ENCODE assay signal across 8 mouse cellular contexts in the genomic region with DNA sequence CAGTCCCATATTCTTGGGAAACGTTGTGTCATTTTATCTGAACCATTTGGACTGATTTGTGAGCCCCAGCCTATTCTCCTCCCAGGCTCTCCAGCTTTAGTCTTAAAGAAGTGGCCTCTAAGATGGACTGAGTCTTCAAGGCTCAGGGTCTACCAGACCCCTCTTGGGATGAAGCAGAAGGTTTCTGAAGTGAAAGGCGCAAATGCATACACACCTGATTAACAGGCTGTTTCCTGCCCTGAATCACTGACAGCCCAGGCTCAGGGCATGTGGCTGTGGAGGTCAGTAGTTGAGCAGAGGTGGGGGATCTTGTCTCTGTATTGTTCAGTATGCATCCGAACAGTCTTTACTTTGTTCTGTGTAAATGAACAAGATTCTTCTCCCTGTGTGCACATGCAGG. TPM values are rescaled to one million over a fixed set of nuclear protein-coding genes. Genes with fewer than 3 reads are reported as not detected.
DNase-seq lines count a peak whose midpoint lies in the region; ATAC-seq and TF ChIP-seq lines count a peak whose summit lies in the region.

No protein-coding gene starts in this region.

- H3K79me2 ChIP-seq in heart, adult 2 months (replicated peaks; ENCODE audit: control insufficient read depth, insufficient read depth, low read length) = no peaks in the 10 kb centered on the region

- WGBS in heart, embryonic 13.5 days = 71% methylated on average over 3 of the region's 3 CpGs
- 58% methylated on average over 3 of the region's 3 CpGs for WGBS in heart, adult 2 months
- WGBS in hindbrain, embryonic 12.5 days = 87% methylated on average over 3 of the region's 3 CpGs
- WGBS in midbrain, embryonic 12.5 days = 81% methylated on average over 3 of the region's 3 CpGs

- TF ChIP-seq POLR2A in heart, adult 2 months (IDR thresholded peaks at IDR 0.05; ENCODE audit: insufficient read depth, low read depth, low read length) = no peak

- H3K36me3 ChIP-seq in heart, embryonic 13.5 days = peaks cover 26% of the 10 kb centered on the region
- H3K36me3 ChIP-seq in heart, adult 2 months (ENCODE audit: control insufficient read depth, insufficient read depth, low read length) = no peaks in the 10 kb centered on the region
- H3K36me3 ChIP-seq in hindbrain, embryonic 12.5 days = peaks cover 16% of the 10 kb centered on the region
- peaks cover 24% of the 10 kb centered on the region for H3K36me3 ChIP-seq in midbrain, embryonic 12.5 days

- no peaks in the 10 kb centered on the region for H3K9me3 ChIP-seq in heart, embryonic 13.5 days
- no peaks in the 10 kb centered on the region for H3K9me3 ChIP-seq in hindbrain, embryonic 12.5 days (replicated peaks)
- H3K9me3 ChIP-seq in midbrain, embryonic 12.5 days = no peaks in the 10 kb centered on the region

- ATAC-seq in heart, embryonic 13.5 days (ENCODE audit: extremely low read depth, insufficient number of reproducible peaks, low FRiP score, low TSS enrichment) = no peak
- 0 out of 2 replicates have a peak, but pooled peaks have one; percentile 2 for ATAC-seq in hindbrain, embryonic 12.5 days (ENCODE audit: low FRiP score)
- ATAC-seq in midbrain, embryonic 12.5 days (ENCODE audit: low FRiP score, low read depth) = no peak
- no peak for ATAC-seq in inflammation-experienced regulatory T-cells, adult 6 months

- no peak for TF ChIP-seq EP300 in heart, adult 2 months (IDR thresholded peaks at IDR 0.05; ENCODE audit: insufficient read depth, low read depth, low read length)

- peak overlapping the region; percentile 88 for H3K4me3 ChIP-seq in heart, embryonic 13.5 days
- no peak overlapping the region for H3K4me3 ChIP-seq in heart, adult 2 months
- peak overlapping the region; percentile 100; the same call in 1 of the 2 replicates for H3K4me3 ChIP-seq in hindbrain, embryonic 12.5 days
- peak overlapping the region; percentile 75 for H3K4me3 ChIP-seq in midbrain, embryonic 12.5 days

- H3K4me2 ChIP-seq in heart, embryonic 13.5 days = peak overlapping the region; percentile 91
- peak overlapping the region; percentile 87 for H3K4me2 ChIP-seq in hindbrain, embryonic 12.5 days (replicated peaks)
- H3K4me2 ChIP-seq in midbrain, embryonic 12.5 days (replicated peaks) = peak overlapping the region; percentile 87

- DNase-seq in heart, adult 2 months = no peak
- peak; percentile 40 for DNase-seq in ES-CJ7 (ENCODE audit: low read depth, low spot score)
- no peak for DNase-seq in thymus, adult 18-20 months
- no peak for DNase-seq in cerebellum, postnatal 36 days

- intact Hi-C loops in heart, adult 2 months (cut with DNase I) = no loop called here

- H3K4me1 ChIP-seq in heart, embryonic 13.5 days = peaks cover 34% of the 10 kb centered on the region
- peaks cover 4% of the 10 kb centered on the region for H3K4me1 ChIP-seq in heart, adult 2 months (ENCODE audit: control insufficient read depth, insufficient read depth, low read length)
- peaks cover 14% of the 10 kb centered on the region for H3K4me1 ChIP-seq in hindbrain, embryonic 12.5 days
- H3K4me1 ChIP-seq in midbrain, embryonic 12.5 days = peaks cover 21% of the 10 kb centered on the region

- 0 out of 2 replicates have a peak overlapping the region, but pooled peaks have one; percentile 10 for H3K27ac ChIP-seq in heart, embryonic 13.5 days (replicated peaks)
- no peak overlapping the region for H3K27ac ChIP-seq in heart, adult 2 months
- no peak overlapping the region for H3K27ac ChIP-seq in hindbrain, embryonic 12.5 days
- no peak overlapping the region for H3K27ac ChIP-seq in midbrain, embryonic 12.5 days (replicated peaks)

- no peaks in the 10 kb centered on the region for H3K27me3 ChIP-seq in heart, embryonic 13.5 days (replicated peaks)
- no peaks in the 10 kb centered on the region for H3K27me3 ChIP-seq in heart, adult 2 months (ENCODE audit: control insufficient read depth, insufficient read depth, low read length)
- H3K27me3 ChIP-seq in hindbrain, embryonic 12.5 days = no peaks in the 10 kb centered on the region
- H3K27me3 ChIP-seq in midbrain, embryonic 12.5 days = peaks cover 3% of the 10 kb centered on the region; the same call in 1 of the 2 replicates

- no peak for TF ChIP-seq CTCF in heart, adult 2 months (IDR thresholded peaks at IDR 0.05)

- peak overlapping the region; percentile 100; the same call in 1 of the 2 replicates for H3K9ac ChIP-seq in heart, embryonic 13.5 days
- H3K9ac ChIP-seq in heart, adult 2 months (ENCODE audit: low read depth, low read length) = no peak overlapping the region
- no peak overlapping the region for H3K9ac ChIP-seq in hindbrain, embryonic 12.5 days
- H3K9ac ChIP-seq in midbrain, embryonic 12.5 days (replicated peaks) = 0 out of 2 replicates have a peak overlapping the region, but pooled peaks have one; percentile 87

RNA-seq across cellular contexts. Expression of a gene that starts 0.9 kb away (rescaled TPM):
- 81.5 and 87.5 TPM in 2 replicates for polyA plus RNA-seq in heart, embryonic 13.5 days (2015; fragmentation: Nextera tagmentation; extraction: Ambion mirVana)
- 10 to 100 TPM; 35.1 to 41.7 TPM for total RNA-seq in heart, adult 2 months (2021)
- 19.3 and 40.8 TPM in 2 replicates for polyA plus RNA-seq in heart, adult 2 months (2012; rRNA removed)
- polyA plus RNA-seq in hindbrain, embryonic 12.5 days (2016; fragmentation: Nextera tagmentation; extraction: Ambion mirVana) = 144 and 147 TPM in 2 replicates
- polyA plus RNA-seq in midbrain, embryonic 12.5 days (2016; fragmentation: Nextera tagmentation; extraction: Ambion mirVana) = 173 and 178 TPM in 2 replicates
- polyA plus RNA-seq in inflammation-experienced regulatory T-cells, adult 6 months (2017; shearing (Covaris generic)) = 10 to 100 TPM; 33.2 to 64.7 (median 37.8) TPM

RNA-seq across cellular contexts. Expression of a gene that starts 49.7 kb away (rescaled TPM):
- polyA plus RNA-seq in heart, embryonic 13.5 days (2015; fragmentation: Nextera tagmentation; extraction: Ambion mirVana) = 32.2 and 36.0 TPM in 2 replicates
- 10 to 100 TPM; 24.4 to 29.4 TPM for total RNA-seq in heart, adult 2 months (2021)
- 29.1 and 30.0 TPM in 2 replicates for polyA plus RNA-seq in heart, adult 2 months (2012; rRNA removed)
- polyA plus RNA-seq in hindbrain, embryonic 12.5 days (2016; fragmentation: Nextera tagmentation; extraction: Ambion mirVana) = 49.5 and 59.4 TPM in 2 replicates
- polyA plus RNA-seq in midbrain, embryonic 12.5 days (2016; fragmentation: Nextera tagmentation; extraction: Ambion mirVana) = 36.5 and 47.8 TPM in 2 replicates
- polyA plus RNA-seq in inflammation-experienced regulatory T-cells, adult 6 months (2017; shearing (Covaris generic)) = 10 to 100 TPM; 24.1 to 28.8 (median 26.7) TPM

RNA-seq across cellular contexts. Expression of a gene that starts 49.7 kb away (rescaled TPM):
- polyA plus RNA-seq in heart, embryonic 13.5 days (2015; fragmentation: Nextera tagmentation; extraction: Ambion mirVana) = 24.6 and 26.7 TPM in 2 replicates
- total RNA-seq in heart, adult 2 months (2021) = 10 to 100 TPM; 63.1 to 64.6 TPM
- 52.1 and 74.2 TPM in 2 replicates for polyA plus RNA-seq in heart, adult 2 months (2012; rRNA removed)
- polyA plus RNA-seq in hindbrain, embryonic 12.5 days (2016; fragmentation: Nextera tagmentation; extraction: Ambion mirVana) = 30.6 and 32.4 TPM in 2 replicates
- polyA plus RNA-seq in midbrain, embryonic 12.5 days (2016; fragmentation: Nextera tagmentation; extraction: Ambion mirVana) = 30.9 and 33.5 TPM in 2 replicates
- 10 to 100 TPM; 16.0 to 25.2 (median 22.4) TPM for polyA plus RNA-seq in inflammation-experienced regulatory T-cells, adult 6 months (2017; shearing (Covaris generic))

RNA-seq across cellular contexts. Expression of a gene that starts 58.9 kb away (rescaled TPM):
- polyA plus RNA-seq in heart, embryonic 13.5 days (2015; fragmentation: Nextera tagmentation; extraction: Ambion mirVana) = 0.13 TPM in 1 of 2 replicates, not detected in the other
- total RNA-seq in heart, adult 2 months (2021) = not detected
- polyA plus RNA-seq in heart, adult 2 months (2012; rRNA removed) = 0.23 and 0.33 TPM in 2 replicates
- polyA plus RNA-seq in hindbrain, embryonic 12.5 days (2016; fragmentation: Nextera tagmentation; extraction: Ambion mirVana) = not detected in 2 replicates
- polyA plus RNA-seq in midbrain, embryonic 12.5 days (2016; fragmentation: Nextera tagmentation; extraction: Ambion mirVana) = not detected in 2 replicates
- polyA plus RNA-seq in inflammation-experienced regulatory T-cells, adult 6 months (2017; shearing (Covaris generic)) = not detected

Comparison
In these comparisons a context has a peak if more than half of its experiments do, and no peak if none do; other contexts are left out.
1. H3K9ac ChIP-seq: peak in heart, embryonic 13.5 days (single experiment) and midbrain, embryonic 12.5 days (single experiment); none in heart, adult 2 months (single experiment) and hindbrain, embryonic 12.5 days (single experiment).
2. Peak in every context shown above with its lines, with median percentiles within 50 percentile points of each other: H3K4me2 ChIP-seq.